Mouse (Mus musculus) kidney, adult 2 months (tissue): ENCODE results near the gene Mia.

Experiments used
- CTCF ChIP-seq: fragments of 200-500 bp; conservative IDR thresholded peaks from 2 replicates; pipeline ENCODE4 v1.5.1; 2011; ENCODE audit warnings: low read depth, mild to moderate bottlenecking, control low read depth, low read length, moderate library complexity, mixed read lengths; ENCODE audit not compliant: insufficient read depth, insufficient read length
- POLR2A ChIP-seq: fragments of 200-500 bp; IDR thresholded peaks from one replicate; pipeline ENCODE4 v1.6.1; 2011; ENCODE audit warnings: low read depth, low read length, control low read depth

GRCm38 (mm10) chr7:27159256-27159655, 21.7 kb downstream of the Mia start:
- TF ChIP-seq POLR2A (no peak), CTCF (no peak)
